Mouse (Mus musculus) frontal cortex, postnatal 14 days (tissue): ENCODE data around the gene Vsig10.

Source experiments
- DNase-seq, 2 experiments: peaks; one replicate each; pipeline ENCODE4 v3.0.0; 2022; ENCODE audit warnings: low spot score in 2 of 2

The Vsig10 gene

DNA sequence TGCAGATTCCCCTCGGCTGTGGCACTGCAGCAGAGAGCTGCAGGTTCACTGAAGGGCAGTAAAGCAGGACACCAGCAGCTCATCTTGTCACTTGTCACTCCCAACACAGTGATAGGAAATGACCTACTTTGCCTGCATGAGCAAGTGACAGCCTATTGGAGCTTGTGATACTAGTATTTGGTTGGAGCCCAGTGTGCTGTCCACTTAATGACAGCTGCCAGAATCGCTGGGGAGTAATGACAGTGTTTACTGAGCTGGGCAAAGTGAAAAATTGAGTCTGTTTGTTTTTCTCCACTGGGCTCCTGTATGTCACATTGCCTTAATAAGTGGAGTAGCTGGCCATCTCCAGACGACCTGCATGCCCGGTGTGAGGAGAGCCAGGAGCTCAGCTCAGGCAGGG, 61.3 kb downstream of the Vsig10 start:
- no peak for DNase-seq

DNA sequence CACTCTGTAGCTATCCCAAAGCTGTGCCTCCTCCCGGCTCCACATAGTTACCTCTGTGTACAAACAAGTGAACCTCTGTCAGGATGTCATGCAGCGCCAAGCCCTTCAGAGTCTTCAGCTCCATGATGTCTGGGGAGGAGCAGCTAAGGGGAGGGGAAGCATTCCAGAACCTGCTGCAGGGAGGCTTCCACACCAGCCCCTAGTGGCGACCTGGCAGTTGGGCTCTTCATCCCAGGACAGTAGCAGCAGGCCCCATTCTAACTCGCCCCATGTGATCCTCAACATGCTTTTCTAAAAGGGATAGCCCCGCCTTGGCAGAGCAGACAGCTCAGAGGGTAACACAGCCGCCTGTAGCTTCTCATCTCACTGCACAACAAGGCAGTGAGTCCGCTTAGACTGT, 62.9 kb downstream of the Vsig10 start:
- DNase-seq, result no peak

DNA sequence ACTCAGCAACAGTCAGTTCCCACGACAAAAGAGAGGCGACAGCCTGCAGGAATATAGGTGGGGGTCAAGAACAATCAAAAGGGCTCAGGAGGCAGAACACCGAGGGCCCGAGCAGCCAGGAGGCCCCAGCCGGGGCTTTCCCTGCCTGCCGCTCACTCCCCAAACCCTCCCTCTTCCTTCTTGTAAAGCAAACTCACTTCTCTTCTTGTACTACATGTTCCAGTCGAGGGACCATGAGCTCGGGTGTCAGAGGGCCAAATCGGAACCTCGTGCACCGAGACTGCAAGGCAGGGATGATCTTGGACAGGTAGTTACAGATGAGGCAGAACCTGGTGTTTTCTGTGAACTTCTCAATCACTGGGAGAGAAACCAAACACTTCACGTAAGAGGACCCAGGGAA, 64.3 kb downstream of the Vsig10 start:
- DNase-seq, result no peak

DNA sequence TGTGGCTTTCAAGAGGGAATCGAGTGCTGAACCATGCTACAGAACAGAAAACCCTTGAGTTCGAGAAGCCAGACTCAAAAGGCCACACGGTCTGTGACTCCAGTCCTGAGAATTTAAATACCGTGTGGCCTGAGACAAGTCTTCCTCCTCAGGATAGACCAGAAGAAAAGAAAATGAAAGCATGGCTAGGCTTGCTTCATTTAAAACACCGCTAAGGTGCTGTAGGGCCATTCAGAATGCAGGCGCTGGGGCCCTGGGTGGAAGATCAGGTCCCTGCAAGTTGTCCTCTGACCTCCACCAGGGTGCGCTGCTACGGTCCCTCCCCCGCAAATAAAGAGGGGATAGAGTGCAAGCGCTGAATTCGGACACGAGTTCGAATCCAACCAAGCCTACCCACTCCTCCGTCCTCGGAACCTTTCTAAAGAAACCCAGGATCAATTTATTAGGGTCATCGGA, 69.4 kb downstream of the Vsig10 start:
- DNase-seq, result no peak

DNA sequence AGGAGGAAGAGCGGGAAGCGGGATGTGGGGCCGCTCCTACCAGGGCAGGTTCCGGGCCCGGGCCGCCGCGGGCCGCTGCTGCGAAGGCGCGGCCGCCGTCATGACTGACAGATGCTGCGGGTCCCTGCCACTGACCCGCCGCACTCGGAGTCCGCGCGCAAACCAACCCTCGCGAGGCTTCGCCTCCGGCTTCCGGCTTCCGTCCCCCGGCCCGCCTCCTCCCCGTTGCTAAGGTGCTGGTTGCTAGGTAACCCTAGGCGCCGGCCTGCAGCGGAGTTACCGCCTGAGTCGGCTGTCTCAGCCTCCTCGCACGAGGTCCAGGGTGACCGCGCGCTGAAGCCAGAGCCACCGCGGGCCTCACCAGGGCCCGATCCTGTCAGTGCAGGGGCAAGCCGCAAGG, 70.0 kb downstream of the Vsig10 start, which contains the start of gene Rfc5:
Gene Rfc5 (minus strand): TSS at position 171 of the 400 bp plus-strand sequence.
- peak; percentile 90 to 93 for DNase-seq

DNA sequence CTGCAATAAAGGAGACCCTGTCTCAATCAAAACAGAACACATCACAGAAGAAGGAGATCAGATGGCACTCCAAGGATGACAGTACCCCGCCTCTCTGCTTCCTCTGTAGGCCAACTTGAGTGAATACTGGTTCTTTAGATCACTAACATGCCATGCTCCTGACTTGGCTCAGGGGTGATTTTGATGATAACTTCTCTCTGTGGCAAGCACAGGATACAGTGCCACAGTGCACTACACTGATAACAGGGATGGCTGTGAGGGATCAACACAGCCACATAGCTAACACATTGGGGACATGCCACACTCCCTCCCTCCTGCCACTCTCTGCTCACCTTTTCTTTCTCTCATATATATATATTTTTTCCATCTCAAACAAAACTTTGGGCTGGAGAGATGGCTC, 72.0 kb downstream of the Vsig10 start:
- no peak for DNase-seq

DNA sequence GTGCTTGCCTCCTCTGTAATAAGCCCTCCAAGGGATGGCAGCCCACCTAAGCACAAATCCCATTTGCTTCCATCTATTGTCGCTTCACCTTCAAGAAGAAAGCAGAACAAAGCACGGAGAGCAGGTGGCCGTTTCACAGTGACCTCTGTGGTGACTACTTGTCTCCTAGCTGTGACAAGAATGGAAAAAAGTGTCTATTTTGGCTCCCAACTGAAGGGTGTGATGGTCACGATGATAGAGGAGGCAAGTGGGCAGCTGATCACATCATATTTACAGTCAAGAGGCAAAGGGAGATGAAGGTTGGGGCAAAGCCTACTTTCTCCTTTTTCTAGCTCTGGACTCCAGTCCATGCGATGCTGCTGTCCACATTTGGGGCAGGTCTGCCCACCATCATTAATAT, 77.0 kb downstream of the Vsig10 start:
- DNase-seq, result no peak

DNA sequence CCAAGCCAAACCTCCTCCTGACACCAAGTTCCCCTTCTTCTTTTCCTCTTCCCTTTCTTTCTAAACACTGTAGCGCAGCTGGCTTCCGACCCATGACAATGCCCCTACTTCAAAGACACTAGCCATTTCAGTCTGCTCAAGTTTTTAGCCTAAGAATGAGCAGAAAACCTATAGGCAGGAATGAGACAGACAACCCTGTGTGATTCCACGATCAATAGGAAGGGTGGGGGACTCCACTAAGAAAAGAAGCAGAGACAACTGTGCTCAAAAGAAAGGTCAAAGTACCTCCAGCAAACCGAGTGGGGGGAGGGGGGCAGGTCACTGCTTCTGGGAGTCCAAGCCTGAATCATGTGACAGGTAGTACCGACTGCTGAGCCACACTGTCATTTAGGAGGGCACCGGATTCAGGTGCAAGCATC, 77.7 kb downstream of the Vsig10 start:
- no peak for DNase-seq

DNA sequence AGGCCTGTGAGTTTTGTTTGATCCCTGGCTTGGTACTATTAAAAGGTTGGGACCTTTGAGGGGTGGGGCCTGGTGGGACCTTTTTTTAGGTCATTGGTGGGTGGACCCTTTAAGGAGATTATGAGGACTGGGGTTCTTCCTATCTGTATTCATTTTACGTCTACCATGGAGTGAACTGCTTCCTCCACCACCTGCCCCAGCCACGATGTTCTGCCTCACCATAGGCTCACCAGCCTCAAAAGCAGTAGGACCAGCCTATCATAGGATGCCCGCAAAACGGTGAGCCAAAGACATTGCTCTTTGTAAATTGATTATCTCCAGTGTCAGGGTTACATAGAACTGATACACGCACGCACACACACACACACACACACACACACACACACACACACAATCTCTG, 78.5 kb downstream of the Vsig10 start:
- DNase-seq, result no peak

DNA sequence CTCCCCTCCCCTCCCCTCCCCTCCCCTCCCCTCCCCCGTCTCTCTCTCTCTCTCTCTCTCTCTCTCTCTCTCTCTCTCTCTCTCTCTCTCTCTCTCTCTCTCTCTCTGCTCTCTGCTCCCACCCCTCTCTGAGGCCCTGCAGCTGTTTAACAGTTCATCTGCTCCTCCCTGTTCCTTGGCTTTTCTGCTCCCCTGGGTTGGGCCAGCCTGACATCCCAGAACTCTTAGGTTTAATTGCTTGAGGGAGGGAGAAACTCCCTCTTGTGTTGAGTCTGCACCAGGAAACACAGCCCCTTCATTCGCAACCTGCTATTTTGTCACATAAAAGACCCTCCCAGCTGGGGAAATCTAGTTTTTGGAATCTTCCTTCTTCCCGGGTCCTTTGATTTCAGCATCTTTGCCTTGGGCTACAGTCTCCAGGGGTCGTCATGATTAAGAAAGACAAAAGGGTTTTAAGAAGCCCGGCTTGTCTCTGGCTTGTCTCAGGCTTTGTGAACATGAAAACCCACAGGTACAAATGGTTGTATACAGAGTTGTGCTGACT, 79.2 kb downstream of the Vsig10 start:
- no peak for DNase-seq

DNA sequence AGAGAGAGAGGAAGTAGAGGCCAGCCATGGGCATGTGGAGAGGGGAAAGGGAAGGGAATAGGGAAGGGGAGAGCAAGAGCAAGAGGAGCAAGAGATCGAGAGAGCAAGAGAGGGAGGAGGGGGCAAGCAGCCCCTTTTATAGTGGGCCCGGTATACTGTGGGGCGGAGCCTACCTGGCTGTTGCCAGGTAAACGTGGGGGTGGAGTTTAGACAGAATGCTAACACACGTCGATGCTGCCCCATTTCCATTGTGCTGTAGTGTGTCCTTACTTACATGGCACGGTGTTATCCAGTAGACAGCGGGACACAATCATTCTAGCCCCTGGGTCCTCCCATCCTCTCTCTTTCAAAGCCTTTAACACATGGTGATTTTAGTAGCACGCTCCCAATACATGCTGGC, 80.4 kb downstream of the Vsig10 start:
- DNase-seq, result no peak

DNA sequence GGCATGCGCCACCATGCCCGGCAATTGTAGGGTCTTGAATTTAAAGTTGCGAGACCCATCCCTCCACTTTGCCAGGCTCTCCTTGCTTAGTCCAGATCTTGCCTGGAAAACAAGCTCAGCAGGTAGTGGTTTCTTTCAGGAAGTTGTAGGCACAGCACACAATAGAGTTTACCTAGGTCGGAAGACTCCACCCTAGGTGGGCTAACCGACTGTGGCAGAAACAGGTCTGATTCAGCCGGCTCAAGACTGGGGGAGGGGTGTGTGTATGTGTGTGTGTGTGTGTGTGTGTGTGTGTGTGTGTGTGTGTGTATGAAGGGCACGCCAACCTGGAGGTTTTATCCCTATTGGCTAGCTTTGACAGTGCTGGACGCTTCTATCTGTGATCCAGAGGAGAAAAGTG, 84.7 kb downstream of the Vsig10 start:
- no peak for DNase-seq
